Mouse (Mus musculus): ENCODE results near the gene Brd3. TPM values are rescaled to one million over a fixed set of nuclear protein-coding genes. Genes with fewer than 3 reads are reported as not detected.

The Brd3 gene
- total RNA-seq, 1 experiment from 2014 or later = 37.7 TPM

GRCm38 (mm10) chr2:27417648-27418153 is 89.8 kb downstream of the Brd3 start:
- ATAC-seq (replicated peaks in 1 of 2; ENCODE audit: insufficient read depth in 1 of 2, low FRiP score in 2 of 2, low TSS enrichment in 1 of 2, low read depth in 1 of 2, poor library complexity in 2 of 2, severe bottlenecking in 2 of 2) = no peak

- ATAC-seq (replicated peaks in 1 of 2; ENCODE audit: insufficient read depth in 1 of 2, low FRiP score in 2 of 2, low TSS enrichment in 1 of 2, low read depth in 1 of 2, poor library complexity in 2 of 2, severe bottlenecking in 2 of 2) = no peak
Observed at GRCm38 (mm10) chr2:27416425-27416824, 91.0 kb downstream of the Brd3 start.

- no peak for ATAC-seq (replicated peaks in 1 of 2; ENCODE audit: insufficient read depth in 1 of 2, low FRiP score in 2 of 2, low TSS enrichment in 1 of 2, low read depth in 1 of 2, poor library complexity in 2 of 2, severe bottlenecking in 2 of 2)
Observed at GRCm38 (mm10) chr2:27415060-27415783, 92.2 kb downstream of the Brd3 start.

GRCm38 (mm10) chr2:27413936-27414657 is 93.4 kb downstream of the Brd3 start:
- ATAC-seq (replicated peaks in 1 of 2; ENCODE audit: insufficient read depth in 1 of 2, low FRiP score in 2 of 2, low TSS enrichment in 1 of 2, low read depth in 1 of 2, poor library complexity in 2 of 2, severe bottlenecking in 2 of 2) = no peak

- ATAC-seq (replicated peaks in 1 of 2; ENCODE audit: insufficient read depth in 1 of 2, low FRiP score in 2 of 2, low TSS enrichment in 1 of 2, low read depth in 1 of 2, poor library complexity in 2 of 2, severe bottlenecking in 2 of 2) = no peak
Observed at GRCm38 (mm10) chr2:27413582-27413935, 93.9 kb downstream of the Brd3 start.

GRCm38 (mm10) chr2:27412245-27412800 is 95.1 kb downstream of the Brd3 start:
- ATAC-seq (replicated peaks in 1 of 2; ENCODE audit: insufficient read depth in 1 of 2, low FRiP score in 2 of 2, low TSS enrichment in 1 of 2, low read depth in 1 of 2, poor library complexity in 2 of 2, severe bottlenecking in 2 of 2) = no peak

- ATAC-seq (replicated peaks in 1 of 2; ENCODE audit: insufficient read depth in 1 of 2, low FRiP score in 2 of 2, low TSS enrichment in 1 of 2, low read depth in 1 of 2, poor library complexity in 2 of 2, severe bottlenecking in 2 of 2) = peak; percentile 33 to 46; a peak in 3 of 4 replicates
Observed at GRCm38 (mm10) chr2:27411688-27412174, 95.7 kb downstream of the Brd3 start.

GRCm38 (mm10) chr2:27410518-27411140 is 96.8 kb downstream of the Brd3 start:
- no peak for ATAC-seq (replicated peaks in 1 of 2; ENCODE audit: insufficient read depth in 1 of 2, low FRiP score in 2 of 2, low TSS enrichment in 1 of 2, low read depth in 1 of 2, poor library complexity in 2 of 2, severe bottlenecking in 2 of 2)

- ATAC-seq (replicated peaks in 1 of 2; ENCODE audit: insufficient read depth in 1 of 2, low FRiP score in 2 of 2, low TSS enrichment in 1 of 2, low read depth in 1 of 2, poor library complexity in 2 of 2, severe bottlenecking in 2 of 2) = no peak
Observed at GRCm38 (mm10) chr2:27408194-27408593, 99.3 kb downstream of the Brd3 start.

- no peak for ATAC-seq (replicated peaks in 1 of 2; ENCODE audit: insufficient read depth in 1 of 2, low FRiP score in 2 of 2, low TSS enrichment in 1 of 2, low read depth in 1 of 2, poor library complexity in 2 of 2, severe bottlenecking in 2 of 2)
Observed at GRCm38 (mm10) chr2:27406928-27407327, 100.5 kb downstream of the Brd3 start.

GRCm38 (mm10) chr2:27405094-27405884 is 102.2 kb downstream of the Brd3 start:
- ATAC-seq (replicated peaks in 1 of 2; ENCODE audit: insufficient read depth in 1 of 2, low FRiP score in 2 of 2, low TSS enrichment in 1 of 2, low read depth in 1 of 2, poor library complexity in 2 of 2, severe bottlenecking in 2 of 2) = 0 out of 4 replicates have a peak, but pooled peaks have one; percentile 12 to 27

- ATAC-seq (replicated peaks in 1 of 2; ENCODE audit: insufficient read depth in 1 of 2, low FRiP score in 2 of 2, low TSS enrichment in 1 of 2, low read depth in 1 of 2, poor library complexity in 2 of 2, severe bottlenecking in 2 of 2) = 0 out of 4 replicates have a peak, but pooled peaks of 1 of the 2 experiments have one; percentile 13
Observed at GRCm38 (mm10) chr2:27404375-27405093, 102.9 kb downstream of the Brd3 start.

GRCm38 (mm10) chr2:27401544-27401943 is 105.9 kb downstream of the Brd3 start:
- ATAC-seq (replicated peaks in 1 of 2; ENCODE audit: insufficient read depth in 1 of 2, low FRiP score in 2 of 2, low TSS enrichment in 1 of 2, low read depth in 1 of 2, poor library complexity in 2 of 2, severe bottlenecking in 2 of 2) = no peak

GRCm38 (mm10) chr2:27400083-27400482 is 107.4 kb downstream of the Brd3 start:
- ATAC-seq (replicated peaks in 1 of 2; ENCODE audit: insufficient read depth in 1 of 2, low FRiP score in 2 of 2, low TSS enrichment in 1 of 2, low read depth in 1 of 2, poor library complexity in 2 of 2, severe bottlenecking in 2 of 2) = no peak; a peak in 1 of 4 replicates

- ATAC-seq (replicated peaks in 1 of 2; ENCODE audit: insufficient read depth in 1 of 2, low FRiP score in 2 of 2, low TSS enrichment in 1 of 2, low read depth in 1 of 2, poor library complexity in 2 of 2, severe bottlenecking in 2 of 2) = no peak
Observed at GRCm38 (mm10) chr2:27396656-27397440, 110.6 kb downstream of the Brd3 start.

All from hematopoietic stem cell, adult 5-6 weeks (primary cell).